Mouse (Mus musculus) urinary bladder, postnatal 36 days (tissue): ENCODE results near the gene Helz.

Experiments
- DNase-seq, 2 experiments: peaks; one replicate each; pipeline ENCODE4 v3.0.0; 2022; ENCODE audit warnings: low spot score in 2 of 2, mixed read lengths in 1 of 2

Helz gene

DNA sequence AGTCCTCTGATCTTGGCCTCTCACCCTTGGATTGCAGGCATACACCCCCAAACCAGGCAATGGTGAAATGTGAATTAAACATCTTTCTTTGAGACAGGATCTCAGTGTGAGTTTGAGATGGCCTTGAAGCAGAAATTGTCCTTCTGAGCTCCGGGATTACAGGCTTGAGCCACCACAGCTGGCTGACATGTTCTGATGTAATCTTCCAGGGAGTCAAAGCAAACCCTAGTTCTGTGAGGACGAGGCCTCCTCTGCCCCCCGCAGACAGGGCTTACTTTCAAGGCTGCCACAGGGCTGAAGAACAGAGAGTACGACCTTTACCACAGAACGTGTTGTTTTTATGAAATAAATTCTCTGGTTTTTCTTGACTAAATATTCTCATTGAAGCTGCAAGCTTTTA is 126.3 kb downstream of the Helz start:
- DNase-seq: no peak

DNA sequence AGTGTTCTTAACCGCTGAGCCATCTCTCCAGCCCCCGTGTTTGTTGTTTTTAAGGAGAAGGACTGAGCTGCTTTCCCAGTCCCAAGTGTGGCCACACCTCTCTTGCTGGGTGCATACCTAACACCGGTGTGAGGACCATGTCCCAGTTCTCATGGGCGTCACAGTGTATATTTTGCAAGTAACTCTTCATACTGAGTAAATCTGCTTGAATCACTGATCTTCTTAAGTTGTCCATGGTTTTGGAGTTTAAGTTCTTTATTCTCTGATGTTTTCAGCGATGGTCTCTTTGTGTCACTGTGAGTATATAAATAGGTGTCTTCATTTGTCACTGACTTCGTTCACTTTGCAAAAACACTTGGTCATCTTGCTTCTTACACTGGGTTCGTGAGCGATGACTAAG is 126.9 kb downstream of the Helz start:
- DNase-seq: no peak

DNA sequence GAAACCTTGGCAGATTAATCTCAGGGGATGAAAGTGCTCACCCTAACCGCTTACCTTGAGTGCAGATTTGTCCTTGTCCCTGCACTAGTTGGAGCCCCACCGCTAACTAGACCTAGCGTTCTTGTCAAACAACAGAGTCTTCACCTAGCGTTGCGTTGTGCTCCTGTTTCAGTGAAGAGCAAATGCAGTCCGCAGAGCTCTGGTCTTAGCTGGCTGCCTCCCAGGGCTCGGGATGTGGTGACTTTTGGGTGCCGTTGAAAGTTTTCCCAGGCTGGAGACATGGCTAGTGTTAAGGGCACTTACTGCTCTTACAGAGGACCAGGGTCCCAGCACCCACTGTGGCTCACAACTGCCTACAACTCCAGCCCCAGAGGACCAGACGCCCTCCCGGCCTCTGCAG is 127.5 kb downstream of the Helz start:
- DNase-seq: no peak

GRCm38 (mm10) chr11:107676207-107676940 is 128.6 kb downstream of the Helz start:
- no peak for DNase-seq

GRCm38 (mm10) chr11:107682694-107683355 is 135.1 kb downstream of the Helz start:
- no peak for DNase-seq

DNA sequence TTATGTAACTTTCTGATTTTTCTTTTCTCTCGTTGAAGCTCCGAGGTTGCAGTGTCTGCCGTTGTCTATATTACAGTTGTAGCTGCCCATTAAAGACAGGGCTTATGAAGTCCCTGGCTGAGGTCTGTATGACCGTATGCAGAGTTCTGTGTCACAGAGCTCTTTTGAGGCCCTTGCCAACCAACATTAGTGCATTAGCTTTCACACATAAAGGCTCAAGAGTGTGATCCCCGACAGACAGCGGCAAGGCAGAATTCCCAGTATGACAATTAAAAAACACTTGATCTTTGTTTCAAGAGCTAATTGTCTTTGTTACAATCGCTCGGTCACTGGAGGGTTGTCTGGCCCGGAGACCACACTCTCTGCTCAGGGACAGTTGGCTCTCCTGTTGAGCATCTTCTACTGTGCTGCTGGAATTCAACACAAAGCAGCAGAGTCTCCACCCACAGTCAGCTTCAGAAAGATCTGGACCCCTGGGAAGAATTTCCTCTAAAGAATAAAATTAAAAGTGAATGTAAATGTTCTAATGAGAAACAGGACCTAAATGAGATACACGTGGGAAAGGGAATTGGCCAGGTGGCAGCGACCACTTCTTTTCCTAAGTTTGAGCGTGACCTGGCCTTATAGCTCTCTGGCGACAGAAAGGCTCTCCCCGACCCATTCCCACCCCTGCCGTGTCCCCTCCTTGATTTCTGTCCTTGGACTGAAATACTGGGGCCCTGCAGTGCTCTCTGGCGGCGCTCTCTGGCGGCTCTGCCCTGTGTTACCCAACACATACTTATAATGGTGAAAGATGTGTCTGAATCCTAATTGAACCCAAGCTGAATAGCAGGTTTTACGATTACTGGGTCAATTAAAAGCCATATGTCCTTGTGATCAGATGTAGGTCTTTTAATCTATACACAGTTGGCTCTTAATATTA is 136.1 kb downstream of the Helz start:
- DNase-seq: no peak

- DNase-seq: no peak
Observed at GRCm38 (mm10) chr11:107686290-107686689, 138.6 kb downstream of the Helz start.

GRCm38 (mm10) chr11:107688480-107688879 is 140.8 kb downstream of the Helz start:
- no peak for DNase-seq

DNA sequence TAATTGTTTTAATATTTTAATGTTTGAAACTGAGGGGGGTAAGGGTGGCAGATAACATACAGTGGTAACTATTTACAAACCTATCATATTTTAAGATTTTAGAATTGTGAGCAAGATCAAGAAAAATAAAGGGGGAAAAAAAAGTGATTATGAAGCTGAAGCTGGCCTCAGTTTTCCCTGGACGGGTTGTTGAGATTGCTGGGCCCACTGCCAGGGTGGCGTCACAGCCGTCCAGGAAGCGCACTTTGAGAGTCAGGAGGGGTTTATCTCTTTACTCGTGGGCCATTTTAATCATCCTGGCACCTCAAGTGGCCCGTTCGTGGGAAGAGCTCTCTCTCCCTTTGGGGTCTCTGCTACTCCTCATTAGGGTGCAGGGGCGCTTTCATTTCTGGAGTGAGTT is 143.8 kb downstream of the Helz start:
- no peak for DNase-seq

GRCm38 (mm10) chr11:107693338-107693737 is 145.6 kb downstream of the Helz start:
- DNase-seq: no peak

- DNase-seq: no peak
Observed at GRCm38 (mm10) chr11:107699967-107700366, 152.2 kb downstream of the Helz start.

- DNase-seq: no peak
Observed at GRCm38 (mm10) chr11:107703272-107704134, 155.8 kb downstream of the Helz start.

DNA sequence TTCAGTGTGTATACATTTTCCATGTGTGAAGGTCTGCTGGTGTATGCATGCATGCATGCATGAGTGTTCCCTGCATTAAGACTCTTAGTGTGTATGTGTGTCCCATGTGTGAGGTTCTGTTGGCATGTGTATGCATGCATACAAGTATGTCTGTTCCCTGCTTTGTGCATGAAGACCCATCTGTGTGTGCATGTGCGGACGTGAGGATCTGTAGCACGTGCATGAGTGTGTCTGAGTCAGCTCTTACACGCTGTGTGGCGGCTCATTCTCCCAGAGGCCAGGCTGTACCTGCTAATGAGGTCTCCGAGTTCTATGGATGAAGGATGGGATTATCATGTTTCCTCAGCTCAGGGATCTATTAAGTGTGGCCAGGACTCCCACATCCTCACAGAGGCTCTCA is 157.3 kb downstream of the Helz start:
- DNase-seq: no peak

GRCm38 (mm10) chr11:107705476-107706074 is 157.8 kb downstream of the Helz start:
- DNase-seq: no peak

- DNase-seq: no peak
Observed at GRCm38 (mm10) chr11:107707897-107708610, 160.3 kb downstream of the Helz start.

GRCm38 (mm10) chr11:107710379-107710778 is 162.6 kb downstream of the Helz start:
- no peak for DNase-seq

- no peak for DNase-seq
Observed at GRCm38 (mm10) chr11:107714368-107714767, 166.6 kb downstream of the Helz start.

- no peak for DNase-seq
Observed at GRCm38 (mm10) chr11:107716332-107716938, 168.7 kb downstream of the Helz start, which contains the start of gene Cacng1. Gene Cacng1 (minus strand): TSS chr11:107716522.

- no peak for DNase-seq
Observed at GRCm38 (mm10) chr11:107720264-107721021, 172.7 kb downstream of the Helz start.
